Mouse (Mus musculus): ENCODE results near the gene Arl2.
A peak's percentile ranks its signal among the peaks of the same experiment; 100 is the strongest.

Gene Arl2

DNA sequence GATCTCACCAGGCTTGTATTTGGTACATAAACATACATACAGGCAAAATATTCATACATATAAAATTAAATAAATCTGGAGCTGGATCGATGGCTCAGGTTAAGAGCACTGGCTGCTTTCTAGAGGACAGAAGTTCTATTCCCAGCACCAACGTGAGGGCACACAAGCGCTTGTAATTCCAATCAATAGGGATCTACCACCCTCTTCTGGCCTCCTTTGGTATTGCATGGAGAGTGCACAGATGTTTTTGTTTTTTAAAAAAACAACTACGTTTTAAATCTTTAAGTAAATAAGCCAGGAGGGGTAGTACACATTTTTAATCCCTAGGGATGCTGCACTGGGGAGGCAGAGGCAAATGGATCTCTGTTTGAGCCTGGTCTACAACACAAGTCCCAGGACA is 15.1 kb downstream of the Arl2 start:
- DNase-seq, result no peak

DNA sequence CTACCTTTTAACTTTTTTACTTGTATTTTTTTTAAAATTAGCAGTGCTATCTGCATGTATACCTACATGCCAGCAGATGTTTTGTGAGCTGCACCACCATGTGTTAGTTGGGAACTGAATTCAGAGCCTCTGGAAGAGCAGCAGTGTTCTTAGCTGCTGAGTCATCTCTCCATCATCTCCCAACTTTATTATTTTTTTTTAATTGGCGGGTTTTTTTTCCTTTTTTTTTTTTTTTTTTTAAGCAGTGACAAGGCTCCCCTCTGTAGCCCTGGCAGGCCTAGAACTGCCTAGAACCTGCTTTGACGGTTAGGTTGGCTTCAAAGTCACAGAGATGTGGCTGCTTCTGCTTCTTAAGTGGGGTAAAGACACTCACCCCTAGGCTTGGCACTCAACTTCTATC is 16.4 kb downstream of the Arl2 start:
- no peak for DNase-seq

DNA sequence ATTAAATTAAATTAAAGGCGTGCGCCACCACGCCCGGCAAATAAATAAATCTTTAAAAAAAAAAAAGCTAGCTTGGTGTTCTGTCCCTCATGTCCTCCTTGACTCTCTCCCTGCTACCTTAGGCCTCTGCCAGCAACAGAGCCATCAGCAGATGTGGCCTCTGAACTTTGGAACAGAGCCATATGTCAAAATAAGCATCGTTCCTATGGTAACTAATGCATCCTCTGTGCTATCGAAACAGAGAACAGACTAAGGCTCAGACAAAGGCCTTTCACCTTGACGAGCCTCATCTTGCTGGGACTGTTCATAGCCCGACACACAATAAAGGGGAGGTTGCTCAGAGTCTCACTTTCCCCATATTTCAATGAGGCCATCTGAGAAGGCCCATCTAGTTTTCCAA is 18.0 kb downstream of the Arl2 start:
- DNase-seq, result no peak

DNA sequence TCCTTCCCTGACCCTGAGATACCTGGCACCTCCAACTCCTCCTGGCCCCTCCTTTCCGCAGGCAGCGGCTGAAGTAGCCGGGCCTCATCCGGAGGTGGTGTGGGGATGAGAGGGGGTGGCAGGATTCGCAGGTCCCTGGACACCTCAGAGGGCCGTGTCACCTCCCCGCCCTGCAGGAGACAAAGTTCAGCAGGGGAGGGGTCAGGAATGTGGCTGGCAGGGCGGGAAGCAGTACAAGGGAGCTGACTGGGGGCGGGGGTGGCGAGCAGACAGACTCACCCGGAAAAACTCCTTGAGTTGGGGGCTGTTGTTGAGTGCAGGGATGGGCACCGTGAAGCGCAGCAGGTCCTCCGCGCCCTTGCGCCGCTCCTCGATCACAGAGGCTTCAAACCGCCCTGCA is 19.6 kb downstream of the Arl2 start:
- DNase-seq, result no peak

DNA sequence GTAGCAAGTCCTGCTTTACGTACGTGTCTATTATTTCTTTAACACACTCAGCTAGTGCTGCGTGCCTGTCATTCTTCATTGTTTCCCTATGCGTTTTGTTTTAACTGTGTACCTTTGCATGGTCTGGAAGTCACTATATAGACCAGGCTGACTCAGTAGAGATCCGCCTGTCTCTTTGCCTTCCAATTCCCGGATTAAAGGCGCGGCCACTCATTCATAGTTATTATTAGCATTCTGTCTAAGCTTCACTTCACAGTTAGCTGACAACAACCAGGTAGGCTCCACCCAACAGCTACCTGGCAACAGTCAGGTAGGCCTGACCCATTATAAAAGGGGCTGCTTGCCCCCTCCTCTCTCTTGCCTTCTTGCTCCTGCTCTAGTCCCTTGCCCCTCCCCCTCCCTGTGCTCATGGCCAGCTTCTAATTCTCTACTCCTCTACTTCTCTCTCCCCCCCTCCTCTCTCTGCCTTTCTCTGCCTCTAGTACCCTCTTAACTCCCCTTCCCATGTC is 22.6 kb downstream of the Arl2 start:
- DNase-seq, result no peak

DNA sequence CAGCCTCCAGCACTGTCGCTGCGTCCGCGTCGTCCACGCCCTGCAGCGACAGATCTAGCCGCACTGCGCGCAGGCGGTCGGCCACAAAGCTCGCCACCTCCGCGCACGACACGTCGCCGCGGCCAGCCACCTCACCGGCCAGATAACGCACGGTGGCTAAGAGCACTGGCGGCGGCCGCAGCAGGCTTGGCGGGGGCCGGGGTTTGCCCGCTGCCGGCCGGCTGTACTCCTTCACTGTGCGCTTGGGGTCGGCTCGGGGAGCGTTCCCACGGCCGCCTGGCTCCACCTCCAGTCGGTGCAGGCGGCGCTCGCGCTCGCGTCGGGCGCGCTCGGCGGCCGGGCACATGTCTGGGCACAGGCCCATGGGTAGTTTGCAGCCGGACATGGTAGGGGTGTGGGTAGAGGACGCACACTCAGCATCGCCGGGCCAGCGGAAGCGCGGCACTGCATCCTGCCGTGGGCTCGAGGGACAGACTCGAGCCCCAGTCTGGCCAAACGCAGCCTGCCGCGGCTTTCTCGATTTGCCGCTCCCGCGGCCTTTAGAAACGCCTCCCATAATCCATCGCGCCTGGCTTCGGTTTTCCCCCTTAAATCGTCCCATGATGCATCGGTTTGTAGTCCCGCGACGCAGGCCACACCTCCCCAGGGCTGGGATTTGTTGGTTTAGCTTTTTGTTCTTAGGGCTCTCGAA is 23.2 kb downstream of the Arl2 start, which contains the start of gene Sac3d1:
Gene Sac3d1, minus strand, starts transcription at position 665 of the 691 bp plus-strand sequence.
- peak; percentile 88 for DNase-seq

DNA sequence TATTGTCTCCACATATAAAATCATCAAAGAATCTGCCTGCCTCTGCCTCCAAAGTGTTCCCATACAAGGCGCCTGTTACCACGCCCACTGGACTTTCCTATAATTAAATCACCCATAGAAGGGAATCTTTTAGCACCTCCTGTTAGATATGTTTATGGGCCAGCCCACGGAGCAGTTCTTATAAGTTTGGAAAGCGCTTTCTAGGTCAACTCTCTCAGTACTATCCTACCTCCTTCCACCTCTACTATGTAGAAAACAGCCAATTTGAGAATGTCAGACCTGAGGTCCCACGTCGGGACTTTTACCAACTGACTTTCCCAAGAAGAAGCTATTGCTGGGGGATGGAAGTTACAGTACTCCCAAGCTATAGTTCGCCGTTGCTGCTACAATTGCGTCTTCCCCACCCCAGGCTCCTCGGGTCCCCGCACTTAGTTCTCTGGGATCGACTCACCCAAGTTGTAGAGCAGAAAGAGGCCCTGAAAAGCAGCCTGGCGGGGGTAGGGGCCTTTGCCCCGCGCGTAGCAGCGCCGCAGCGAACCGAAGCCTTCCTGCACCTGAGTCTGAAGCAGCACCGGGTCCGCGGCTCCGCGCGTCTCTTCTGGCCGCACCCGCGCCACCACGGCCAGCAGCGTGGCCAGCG is 23.9 kb downstream of the Arl2 start:
- DNase-seq, result no peak

DNA sequence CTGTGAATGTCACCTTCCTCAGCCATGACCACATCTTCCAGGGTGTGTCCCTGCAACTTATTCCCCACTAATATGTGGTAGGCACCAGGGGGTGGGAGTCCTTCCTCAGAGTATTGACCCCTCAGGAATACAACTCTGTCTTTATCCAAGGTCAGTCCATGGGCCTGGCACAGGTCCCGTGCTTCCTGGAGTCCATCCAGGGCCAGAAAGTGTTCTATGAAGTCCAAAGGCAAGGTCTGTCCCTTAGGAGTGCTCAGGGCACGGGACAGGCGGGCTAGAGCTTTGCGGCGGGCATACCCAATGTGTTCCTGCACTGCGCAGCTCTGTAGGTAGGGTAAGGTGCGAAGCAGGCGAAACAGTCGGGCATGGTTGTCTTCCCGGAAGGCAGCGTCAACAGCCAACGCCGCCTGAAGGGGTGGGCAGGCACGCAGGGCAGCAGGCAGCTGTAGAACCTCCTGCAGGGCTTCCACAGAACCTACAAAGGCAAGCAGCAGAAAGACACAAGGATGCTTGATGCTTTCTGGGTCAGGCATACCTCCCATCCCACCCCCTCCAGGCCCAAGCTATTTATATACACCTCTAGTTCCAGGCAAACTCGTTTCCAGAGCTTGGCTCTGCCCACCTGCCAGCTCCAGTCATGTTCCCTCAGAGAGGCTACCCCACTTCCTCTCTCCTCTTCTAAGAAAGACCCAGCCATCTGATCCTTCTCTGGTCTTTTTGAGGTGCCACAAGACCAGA is 25.1 kb downstream of the Arl2 start:
- peak; percentile 61 for DNase-seq

DNA sequence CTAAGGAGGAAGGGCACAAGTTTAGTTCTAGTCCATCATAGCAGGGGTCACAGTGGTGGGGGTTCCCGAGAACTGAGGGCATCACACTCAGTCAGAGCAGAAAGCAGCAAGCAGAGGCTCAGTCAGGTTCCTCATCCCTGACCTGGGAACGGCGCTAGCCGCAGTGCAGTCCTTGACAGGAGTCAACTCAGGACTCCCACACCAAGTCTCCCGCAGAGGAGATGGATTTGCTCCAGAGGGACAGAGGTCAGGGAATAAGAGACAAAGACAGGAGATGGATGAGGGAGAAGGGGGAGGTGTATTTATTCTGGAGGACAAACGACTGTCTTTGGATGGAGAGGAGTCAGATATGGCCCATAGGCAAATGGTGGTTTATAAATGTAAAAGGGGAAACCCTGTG is 28.2 kb downstream of the Arl2 start:
- DNase-seq, result peak; percentile 24

DNA sequence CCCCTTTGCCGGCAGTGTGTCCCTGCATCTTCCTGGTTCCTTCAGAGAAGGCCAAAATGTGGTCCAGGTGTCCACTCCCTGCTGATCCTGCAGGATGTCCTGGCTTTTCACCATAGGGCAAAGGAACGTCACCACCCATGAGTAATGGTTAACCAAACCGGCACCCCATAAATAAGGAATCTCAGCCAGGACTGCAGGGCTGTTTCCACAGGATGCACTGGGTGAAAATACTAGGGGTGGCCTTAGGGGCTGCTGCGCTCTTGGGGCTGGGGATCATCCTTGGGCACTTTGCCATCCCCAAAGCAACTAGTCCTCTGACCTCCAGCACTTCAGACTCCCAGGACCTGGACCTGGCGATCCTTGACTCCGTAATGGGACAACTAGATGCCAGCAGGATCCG is 35.8 kb downstream of the Arl2 start, which contains the start of gene Naaladl1:
Gene Naaladl1, plus strand, starts transcription at position 197 of the 400 bp plus-strand sequence.
- DNase-seq, result no peak

DNA sequence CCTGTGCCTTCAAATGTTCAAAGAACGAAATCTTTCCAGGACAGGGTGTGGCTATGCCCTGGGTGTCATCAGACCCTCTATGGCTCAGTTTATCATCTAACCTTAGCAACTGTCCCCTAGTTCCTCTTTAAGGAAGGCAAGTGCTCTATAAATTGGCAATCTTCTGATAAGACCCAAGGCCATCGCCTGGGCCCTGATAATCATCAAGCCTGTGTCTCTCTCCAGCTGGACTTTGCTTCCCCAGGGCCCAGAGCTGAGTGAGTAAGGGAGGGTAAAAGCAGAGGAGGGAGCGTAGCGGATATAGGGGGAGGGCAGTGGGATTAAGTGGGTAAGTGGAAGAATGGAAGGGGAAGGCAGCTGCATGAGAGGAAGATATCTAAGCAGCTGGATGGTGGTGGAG is 36.9 kb downstream of the Arl2 start:
- DNase-seq, result no peak

DNA sequence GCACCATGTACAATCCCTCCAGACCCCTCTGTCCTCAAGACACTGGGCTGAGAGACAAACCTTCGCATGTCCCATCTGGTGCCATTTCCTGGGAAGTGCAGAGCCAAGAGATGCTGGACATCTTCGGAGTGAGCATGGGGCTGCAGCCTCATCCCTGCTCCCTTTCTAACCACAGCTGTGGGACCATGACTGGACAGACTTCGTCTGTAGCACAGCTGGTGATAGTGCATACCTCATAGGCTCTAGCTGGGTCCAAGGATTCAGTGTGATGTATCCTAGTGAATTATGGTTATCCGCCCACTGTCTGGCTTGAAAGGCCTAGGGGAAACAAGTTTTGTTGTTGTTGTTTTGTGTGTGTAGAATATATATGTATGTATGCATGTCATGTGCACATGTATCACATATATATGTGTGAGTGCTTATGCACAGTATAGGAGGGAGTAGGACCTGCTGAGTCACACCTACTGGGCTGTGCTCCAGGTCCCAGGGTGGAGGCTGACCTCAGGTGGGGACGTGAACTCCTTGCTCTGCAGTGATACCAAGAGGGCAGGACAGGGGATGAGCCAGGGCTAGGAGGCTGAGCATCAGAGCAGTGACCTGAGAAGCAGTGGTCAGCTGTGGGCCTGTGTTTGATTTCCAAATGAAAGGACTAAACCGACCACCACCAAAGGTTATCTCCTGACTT is 39.0 kb downstream of the Arl2 start:
- no peak for DNase-seq

DNA sequence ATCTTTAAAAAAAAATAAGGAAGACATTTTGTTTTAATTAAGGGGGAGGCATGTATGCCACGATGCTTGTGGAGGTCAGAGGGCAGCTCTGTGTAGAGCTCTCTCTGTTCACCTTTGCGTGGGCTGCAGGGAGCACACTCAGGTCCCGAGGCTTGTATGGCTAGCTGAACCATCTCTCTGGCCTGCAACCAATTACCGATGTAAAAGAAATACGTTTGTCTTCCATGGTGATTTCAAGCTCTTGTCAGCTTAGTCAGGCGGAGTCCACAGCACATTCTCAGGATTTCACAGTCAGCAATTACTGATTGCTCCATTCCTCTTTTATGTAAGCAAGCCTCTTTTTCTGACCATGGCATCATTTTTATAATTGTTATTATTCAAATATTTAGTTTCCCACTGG is 40.2 kb downstream of the Arl2 start:
- no peak for DNase-seq

DNA sequence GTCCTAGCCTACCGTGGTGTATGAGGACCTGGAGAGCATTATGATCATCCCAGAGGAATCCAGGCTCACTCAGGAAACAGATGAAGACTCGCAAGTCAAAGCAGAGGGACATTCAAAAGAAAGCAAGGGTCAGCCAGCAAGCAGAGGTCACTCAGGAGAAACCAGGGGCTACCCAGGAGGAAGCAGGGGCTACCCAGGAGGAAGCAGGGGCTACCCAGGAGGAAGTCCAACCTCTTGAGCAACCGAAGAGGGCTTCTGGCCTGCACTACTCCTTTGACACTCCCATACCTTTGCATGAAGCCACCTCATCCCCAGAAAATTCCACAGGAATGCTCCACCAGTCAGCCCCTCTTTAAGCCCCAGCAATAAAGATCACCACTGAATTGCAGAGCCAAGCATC is 43.5 kb downstream of the Arl2 start:
- DNase-seq, result no peak

DNA sequence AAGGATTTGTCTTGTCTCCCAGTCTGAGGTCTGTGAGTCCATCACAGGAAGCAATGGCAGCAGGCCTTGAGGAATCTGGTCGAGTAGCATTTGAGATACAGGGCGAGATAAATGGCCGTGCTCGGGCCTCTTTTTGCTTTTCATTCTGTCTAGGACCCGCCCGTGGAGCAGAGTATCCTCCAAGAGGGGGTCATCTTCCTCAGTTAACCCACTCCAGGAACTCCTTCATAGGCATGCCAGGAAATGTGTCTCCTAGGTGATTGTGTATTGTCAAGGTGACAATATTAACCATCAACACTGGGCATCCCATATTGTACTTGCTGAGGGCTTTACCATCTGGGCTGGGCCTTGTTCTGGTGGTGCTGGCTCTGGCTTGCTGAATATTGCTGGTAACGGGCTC is 47.2 kb downstream of the Arl2 start, which contains the start of gene AC131692.1:
Gene AC131692.1, plus strand, starts transcription at position 301 of the 400 bp plus-strand sequence.
- DNase-seq, result no peak

DNA sequence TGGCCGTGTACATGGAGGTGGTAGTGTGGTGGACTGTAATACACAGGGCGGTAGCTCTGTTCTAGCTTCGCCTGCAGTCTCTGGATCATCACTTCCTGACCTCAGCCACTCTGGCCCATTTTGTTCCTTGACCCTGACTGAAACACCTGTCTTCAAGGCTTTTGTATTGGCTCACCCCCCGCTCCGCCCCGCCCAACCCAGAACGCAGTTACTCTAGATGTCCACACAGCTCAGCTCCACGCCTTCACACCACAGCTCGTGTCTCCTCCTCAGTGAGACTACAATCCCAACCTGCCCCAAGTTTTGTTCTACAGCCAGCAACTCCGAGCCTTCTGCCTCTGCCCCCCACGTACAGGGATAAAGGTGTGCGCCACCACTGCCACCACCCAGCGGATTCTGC is 52.5 kb downstream of the Arl2 start:
- DNase-seq, result no peak

DNA sequence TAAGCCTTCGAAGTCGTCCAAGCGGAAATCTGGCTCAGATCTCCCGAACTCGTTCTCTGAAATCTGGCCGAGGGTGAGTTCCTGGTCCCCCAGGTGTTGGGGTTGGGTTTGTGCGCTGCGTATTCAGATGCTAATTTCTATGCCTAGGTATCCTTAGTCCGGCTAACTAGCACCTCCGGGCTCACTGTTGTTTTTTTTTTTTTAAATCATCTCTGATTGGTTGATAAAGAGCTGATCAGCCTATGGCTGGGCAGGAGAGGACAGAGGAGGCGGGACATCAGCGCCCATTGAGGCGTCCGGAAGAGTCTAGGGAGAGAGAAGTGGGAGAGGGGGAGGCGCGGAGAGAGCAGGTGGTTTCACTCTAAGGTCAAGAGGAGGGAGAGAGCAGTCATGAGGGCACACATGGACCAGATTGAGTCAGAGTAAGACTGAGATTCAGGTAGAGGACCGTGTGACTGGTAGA is 55.9 kb downstream of the Arl2 start:
- peak; percentile 59 for DNase-seq

DNA sequence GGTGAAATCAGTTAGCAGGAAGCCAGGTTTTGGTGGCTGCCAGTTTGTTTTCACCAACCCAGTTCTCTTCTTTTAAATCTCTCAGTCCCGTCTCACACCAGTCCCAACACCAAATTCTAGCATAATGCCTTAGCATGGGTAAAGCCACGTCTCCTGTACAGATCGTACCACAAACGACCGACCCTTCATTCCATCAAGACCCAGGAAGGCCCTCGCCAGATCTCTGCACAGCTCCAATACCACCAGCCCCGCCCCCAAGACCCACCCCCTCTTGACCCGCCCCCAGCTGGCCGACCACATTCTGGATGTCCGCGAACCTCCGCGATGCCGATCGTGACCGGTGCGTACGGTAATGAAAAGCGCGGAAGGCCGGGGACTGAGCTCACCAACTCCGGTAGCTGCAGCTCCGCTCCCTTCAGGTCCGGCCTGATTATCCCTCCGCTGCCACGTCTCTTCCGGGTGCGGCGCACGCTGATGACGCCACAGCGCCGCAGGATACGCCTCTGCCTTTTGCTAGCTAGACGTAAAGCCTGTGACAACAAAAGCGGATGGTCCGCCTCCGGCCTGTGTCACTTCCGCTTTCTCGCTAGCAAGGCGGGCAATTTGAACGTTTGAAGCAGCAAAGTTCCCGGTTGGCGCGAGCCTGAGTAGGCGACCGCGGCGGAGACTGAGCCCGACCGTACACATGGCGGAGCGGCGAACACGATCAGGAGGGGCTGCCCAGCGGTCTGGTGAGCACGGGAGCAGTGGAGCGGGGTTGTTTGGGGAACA is 56.7 kb downstream of the Arl2 start, which contains the start of the genes Zfpl1 and Cdca5:
Gene Zfpl1, minus strand, starts transcription at position 479 of the 771 bp plus-strand sequence.
Gene Cdca5, plus strand, starts transcription at position 506 of the 771 bp plus-strand sequence.
- DNase-seq, result peak; percentile 97
